Mouse (Mus musculus) bone marrow macrophage, adult 2 months (primary cell): ENCODE measurements around the gene Cuedc2. TPM values are rescaled to one million over a fixed set of nuclear protein-coding genes. Genes with fewer than 3 reads are reported as not detected.

ENCODE experiments used
- H3K27ac ChIP-seq: 2 replicates; pipeline ENCODE4 v1.5.1; 2012; ENCODE audit warnings: low read depth, low read length; ENCODE audit not compliant: insufficient read depth
- H3K4me1 ChIP-seq: 2 replicates; pipeline ENCODE4 v1.6.1; 2012; ENCODE audit warnings: low read length; ENCODE audit not compliant: control insufficient read depth, insufficient read depth
- H3K4me3 ChIP-seq: 2 replicates; pipeline ENCODE4 v1.5.1; 2012; ENCODE audit warnings: mild to moderate bottlenecking, low read length, moderate library complexity; ENCODE audit not compliant: insufficient read depth
- CTCF ChIP-seq: IDR thresholded peaks from 2 replicates; pipeline ENCODE4 v1.5.1; 2012; ENCODE audit warnings: low read depth, mild to moderate bottlenecking, low read length, moderate library complexity
- POLR2A ChIP-seq: IDR thresholded peaks from 2 replicates; pipeline ENCODE4 v1.6.1; 2012; ENCODE audit warnings: mild to moderate bottlenecking, low read depth, low read length, borderline replicate concordance
- polyA plus RNA-seq: library from polyadenylated mRNA; stranded (reverse); fragments of >200 nt; gene quantifications from 2 replicates; pipeline ENCODE4 v1.2.4, GENCODE M21; 2012; ENCODE audit not compliant: missing spikeins, insufficient read depth, insufficient read length

Cuedc2 gene
- polyA plus RNA-seq, 1 experiment: 136 TPM

- Histone ChIP-seq H3K27ac (0 out of 2 replicates have a peak overlapping the region, but pooled peaks have one; percentile 2), H3K4me1 (peaks cover 22% of the 10 kb centered on the region), H3K4me3 (peak overlapping the region; percentile 79)
- TF ChIP-seq POLR2A: no peak
- no peak for TF ChIP-seq CTCF
These were observed 19.9 kb upstream of the Cuedc2 start for GRCm38 (mm10) chr19:46358381-46358780.

DNA sequence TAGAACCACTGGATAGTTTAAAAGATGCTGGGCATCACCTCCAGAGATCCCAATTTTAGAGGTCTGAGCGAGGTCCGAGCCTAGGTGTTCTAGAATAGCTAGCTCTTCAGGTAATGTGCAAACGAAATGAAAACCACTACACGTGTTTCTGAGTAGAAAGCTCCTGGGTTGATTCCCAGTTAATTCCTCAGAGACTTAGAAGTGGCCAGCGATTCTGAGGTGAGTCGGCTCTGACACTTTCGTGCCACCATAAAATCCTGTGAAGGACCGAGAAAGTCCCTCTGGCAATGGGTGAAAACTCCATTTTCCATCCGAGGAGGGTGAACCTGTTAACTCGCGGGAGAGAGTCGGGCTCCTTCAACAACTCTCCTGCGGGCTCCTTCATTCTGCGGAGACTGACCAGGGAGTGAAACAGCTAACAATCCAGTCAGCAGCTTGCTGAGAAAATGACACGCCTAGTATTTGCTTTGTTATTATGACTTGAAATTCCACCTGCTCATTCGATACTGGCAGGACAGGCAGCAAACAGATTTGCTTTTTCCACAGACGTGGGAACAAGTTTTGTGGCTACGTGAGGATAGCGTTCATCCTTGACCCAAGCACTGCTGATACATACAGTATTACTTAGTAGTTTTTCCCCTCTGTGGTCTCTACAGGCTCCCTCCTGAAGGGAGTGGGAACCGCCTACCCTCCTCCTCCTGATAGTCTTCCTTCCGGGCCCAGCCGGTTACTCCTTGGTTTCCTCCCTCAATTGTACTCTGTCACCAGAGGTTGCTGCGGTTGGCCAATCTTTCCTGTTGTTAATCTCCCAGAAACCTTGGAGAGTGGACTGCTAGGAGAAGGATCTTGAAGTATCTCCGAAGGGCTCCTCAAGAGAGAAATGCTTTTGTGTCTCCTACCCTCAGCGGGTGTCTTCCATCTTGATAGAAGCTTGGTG, 19.1 kb upstream of the Cuedc2 start:
- H3K4me1 ChIP-seq: peaks cover 22% of the 10 kb centered on the region
- H3K4me3 ChIP-seq: peak overlapping the region; percentile 79
- no peak for TF ChIP-seq CTCF
- TF ChIP-seq POLR2A: no peak
- peak overlapping the region; percentile 32 for H3K27ac ChIP-seq

DNA sequence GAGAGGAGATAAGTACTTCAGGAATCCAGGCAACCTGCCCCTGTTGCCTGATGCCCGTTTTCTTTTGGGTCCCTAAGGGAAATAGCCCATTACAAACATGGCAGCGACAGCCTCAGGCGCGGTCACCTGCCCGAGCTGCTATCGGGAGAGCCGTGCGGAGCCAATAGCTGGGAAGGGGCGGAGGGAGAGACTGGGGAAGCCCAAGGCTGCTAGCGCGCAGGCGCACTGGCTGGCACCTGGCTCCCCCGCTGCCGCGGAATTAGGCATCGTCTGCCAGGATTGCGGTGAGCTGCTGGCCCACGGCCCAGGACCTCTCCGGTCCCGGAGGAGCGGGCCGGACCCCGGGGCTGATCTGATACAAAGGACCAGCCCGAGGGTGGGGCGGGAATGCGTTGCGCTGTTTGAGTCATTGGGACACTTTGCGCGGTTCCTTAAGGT, 18.2 kb upstream of the Cuedc2 start:
- H3K4me1 ChIP-seq: peaks cover 22% of the 10 kb centered on the region
- TF ChIP-seq POLR2A: no peak
- TF ChIP-seq CTCF: no peak
- H3K4me3 ChIP-seq: peak overlapping the region; percentile 79
- peak overlapping the region; percentile 26 for H3K27ac ChIP-seq

DNA sequence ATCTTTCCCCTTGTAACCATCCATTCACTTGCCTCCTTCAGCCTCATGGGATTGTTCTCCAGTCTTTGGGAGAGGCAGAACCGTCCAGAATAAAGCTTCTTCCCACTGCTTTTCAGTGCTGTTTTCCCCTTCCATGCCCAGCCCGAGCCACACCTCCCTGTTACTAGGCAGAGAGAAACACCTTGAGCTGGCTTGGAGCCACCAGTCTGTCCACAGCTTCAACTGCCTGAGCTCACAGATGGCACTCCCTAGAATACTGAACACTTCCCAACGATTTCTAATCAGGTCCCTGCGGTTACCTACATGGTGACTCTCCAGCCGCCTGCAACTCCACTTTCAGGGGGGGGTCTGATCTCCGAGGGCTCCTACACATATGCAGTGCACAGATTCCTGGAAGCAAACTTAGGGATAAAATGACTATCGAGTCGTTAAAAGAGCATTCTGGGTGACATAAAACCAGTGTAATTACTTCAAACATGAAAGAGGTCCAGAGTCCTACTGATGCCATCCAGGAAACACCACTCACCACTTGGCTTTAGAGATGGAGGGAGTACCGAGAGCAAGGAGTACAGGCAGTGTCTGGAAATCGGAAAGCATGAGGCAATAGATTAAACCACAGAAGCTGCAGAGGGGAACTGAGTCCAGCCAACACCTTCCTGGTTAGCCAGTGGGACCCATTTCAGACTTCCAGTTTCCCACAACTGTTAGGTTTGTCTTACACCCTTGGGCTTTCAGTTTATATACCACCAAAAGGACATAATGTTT, 11.8 kb upstream of the Cuedc2 start, which contains the start of gene 2310034G01Rik:
TSS of gene 2310034G01Rik (minus strand) at position 135 of the 765 bp plus-strand sequence.
- H3K4me3 ChIP-seq: peak within 1 kb of the TSS; percentile 82
- TF ChIP-seq POLR2A (no peak), CTCF (no peak)
- H3K4me1 ChIP-seq: peaks cover 24% of the 10 kb centered on the region
- peak within 1 kb of the TSS; percentile 19; the same call in 1 of the 2 replicates for H3K27ac ChIP-seq

DNA sequence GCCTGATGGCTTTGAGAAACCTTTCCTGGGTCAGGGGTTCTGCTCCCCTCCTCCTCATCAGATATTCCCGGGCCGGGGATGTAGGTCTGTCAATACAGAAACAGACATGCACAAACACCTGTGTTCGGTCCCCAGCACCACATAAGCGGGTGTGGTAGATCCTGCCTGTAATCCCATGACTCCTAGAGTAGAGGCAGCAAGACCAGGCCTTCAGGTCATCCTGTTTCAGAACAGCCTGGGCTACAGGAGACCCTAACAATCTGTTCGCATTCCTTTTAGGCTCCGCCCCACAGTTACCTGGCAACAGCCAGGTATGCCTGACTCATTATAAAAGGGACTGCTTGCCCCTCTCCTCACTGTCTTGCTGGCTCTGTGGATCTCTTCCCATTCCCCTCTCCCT, 11.0 kb upstream of the Cuedc2 start:
- H3K4me3 ChIP-seq: peak overlapping the region; percentile 82

GRCm38 (mm10) chr19:46348761-46349458, 10.4 kb upstream of the Cuedc2 start:
- no peak for TF ChIP-seq CTCF
- TF ChIP-seq POLR2A: no peak
- Histone ChIP-seq H3K4me3 (peak overlapping the region; percentile 82), H3K27ac (peak overlapping the region; percentile 55), H3K4me1 (peaks cover 34% of the 10 kb centered on the region)

More for the DNA sequence above, 11.0 kb upstream of the Cuedc2 start:
- Histone ChIP-seq H3K4me1 (peaks cover 30% of the 10 kb centered on the region), H3K27ac (no peak overlapping the region)
- TF ChIP-seq POLR2A: no peak
- TF ChIP-seq CTCF: no peak

DNA sequence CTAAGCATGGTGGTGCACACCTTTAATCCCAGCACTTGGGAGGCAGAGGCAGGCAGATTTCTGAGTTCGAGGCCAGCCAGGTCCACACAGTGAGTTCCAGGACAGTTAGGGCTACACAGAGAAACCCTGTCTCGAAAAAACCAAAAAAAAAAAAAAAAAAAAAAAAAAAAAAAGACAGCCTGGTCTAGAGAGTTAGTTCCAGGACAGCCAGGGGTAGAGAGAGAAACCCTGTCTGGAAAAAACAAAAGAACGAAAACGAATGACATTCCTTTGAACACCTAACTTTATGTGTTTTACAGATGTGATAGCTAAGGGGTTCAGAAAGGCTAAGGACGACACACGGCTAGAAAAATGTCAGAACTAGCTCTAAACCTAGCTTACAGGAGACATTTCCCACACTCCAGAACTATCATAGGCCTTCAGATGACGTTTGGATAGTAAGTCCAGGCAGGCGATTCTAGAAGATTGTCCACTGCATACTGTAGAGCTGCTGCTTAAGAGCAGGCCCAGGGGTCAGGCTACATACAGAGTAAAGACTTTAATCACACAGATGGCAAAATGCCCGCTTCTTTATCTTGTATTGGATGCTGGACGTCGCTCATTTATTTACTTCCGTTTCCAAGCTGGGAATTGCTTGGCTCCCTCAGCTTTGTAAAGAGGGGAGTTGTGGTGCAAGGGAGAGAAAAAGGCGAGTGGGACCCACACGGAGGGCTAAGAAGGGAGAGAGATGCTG, 9.6 kb upstream of the Cuedc2 start:
- H3K4me1 ChIP-seq: peaks cover 38% of the 10 kb centered on the region
- peak overlapping the region; percentile 82 for H3K4me3 ChIP-seq
- H3K27ac ChIP-seq: peak overlapping the region; percentile 55
- TF ChIP-seq CTCF (no peak), POLR2A (no peak)

DNA sequence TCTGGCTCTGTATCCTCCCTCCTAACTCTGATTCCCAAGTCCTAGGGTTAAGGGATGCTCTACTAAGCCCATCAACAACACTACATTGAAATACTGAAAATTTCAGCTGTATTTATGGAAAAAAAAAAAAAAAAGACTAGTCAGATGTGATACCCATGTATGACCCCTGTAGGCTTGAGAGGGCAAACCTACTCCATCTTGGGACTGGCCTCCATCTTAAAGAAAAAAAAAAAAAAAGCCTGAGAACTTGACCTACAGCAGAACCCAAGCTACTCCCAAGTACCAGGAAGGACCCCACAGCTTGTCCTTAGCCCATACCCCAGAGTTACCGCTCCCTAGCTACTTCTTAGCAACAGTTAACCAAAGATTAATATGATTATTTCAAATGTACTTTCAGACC, 8.6 kb upstream of the Cuedc2 start:
- H3K4me3 ChIP-seq: no peak overlapping the region
- H3K27ac ChIP-seq: no peak overlapping the region
- peaks cover 38% of the 10 kb centered on the region for H3K4me1 ChIP-seq
- no peak for TF ChIP-seq CTCF
